Mouse (Mus musculus): ENCODE results near the gene Pspc1. TPM values are rescaled to one million over a fixed set of nuclear protein-coding genes. Genes with fewer than 3 reads are reported as not detected.

The Pspc1 gene
- polyA plus RNA-seq (2014; fragmentation: Illumina TruSeq; extraction: RNeasy Lipid Tissue Mini Kit (QIAGEN cat#74804); ENCODE audit: low replicate concordance) = 27.3 TPM

DNA sequence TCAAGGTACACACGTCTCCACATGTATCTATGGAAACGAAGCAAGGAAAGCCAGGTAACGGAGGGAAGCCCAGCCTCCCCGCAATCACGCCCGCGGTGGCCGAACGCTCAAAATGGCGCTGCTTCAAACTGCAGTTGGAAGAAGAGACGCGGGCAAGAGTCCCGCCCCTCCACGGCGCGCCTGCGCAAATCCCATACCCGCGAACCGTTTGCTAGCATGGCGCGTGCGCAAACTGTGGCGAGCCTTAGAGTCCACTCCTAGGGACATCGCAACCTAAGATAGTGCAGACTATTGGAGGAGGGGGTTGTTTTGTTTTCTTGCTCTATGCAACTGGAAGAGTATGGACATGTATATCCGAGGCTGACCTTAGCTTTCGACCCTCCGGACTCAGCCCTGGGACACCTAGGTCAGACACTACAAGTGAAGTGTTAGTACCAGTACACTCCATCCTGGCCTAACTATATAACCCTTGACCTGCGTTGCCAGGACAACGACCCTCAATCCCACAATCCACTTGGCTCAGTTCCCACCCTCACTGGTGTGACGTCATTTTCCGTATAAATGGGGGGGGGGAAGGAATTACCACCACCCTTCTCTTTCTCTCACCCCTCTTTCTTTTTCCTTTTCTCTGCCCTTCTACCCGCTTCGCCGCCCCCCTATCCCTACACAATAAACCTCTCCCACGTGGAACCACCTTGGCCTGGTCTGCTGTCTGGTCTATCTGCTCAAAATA, at the start of gene Pspc1:
Pspc1 (minus strand) TSS at position 117 of the 733 bp plus-strand sequence.

DNA sequence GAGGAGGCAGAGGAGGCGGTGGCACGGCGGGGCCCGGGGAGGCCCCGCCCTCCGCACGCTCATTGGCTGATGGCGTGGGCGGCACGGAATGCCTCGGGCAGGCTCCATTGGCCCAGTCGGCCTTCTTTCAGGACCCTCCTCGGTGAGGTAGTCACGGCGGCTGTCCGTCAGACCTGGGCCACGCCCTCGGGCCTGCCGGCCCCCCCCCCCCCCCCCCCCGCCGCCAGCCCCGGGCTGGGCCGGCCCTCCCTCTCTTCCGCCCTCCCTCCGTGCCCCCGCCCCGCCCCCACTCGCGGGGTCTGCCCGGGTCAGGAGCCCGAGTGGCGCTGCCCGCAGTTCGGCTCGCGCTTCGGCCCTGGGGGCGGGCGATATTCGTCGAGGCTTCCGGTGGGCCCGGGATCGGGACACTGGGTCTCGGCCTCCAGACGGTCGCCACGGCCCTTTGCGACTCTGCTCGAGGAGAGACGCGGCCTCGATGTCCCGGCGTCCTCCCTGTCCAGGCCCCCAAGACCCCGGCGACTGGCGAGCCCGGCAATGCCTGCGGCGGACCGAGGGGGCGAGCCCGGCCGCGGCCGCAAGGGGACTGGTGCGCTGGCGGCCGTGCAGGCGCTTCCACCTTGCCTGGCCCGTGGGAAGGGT, 33.7 kb upstream of the Pspc1 start, which contains the start of gene Zmym5:
Zmym5 (minus strand) TSS at position 16 of the 639 bp plus-strand sequence.

Other genes starting within 250 kb of the Pspc1 start
- 37.2 TPM for gene Cenpj, start 202.9 kb downstream of the Pspc1 start, polyA plus RNA-seq (2014; fragmentation: Illumina TruSeq; extraction: RNeasy Lipid Tissue Mini Kit (QIAGEN cat#74804); ENCODE audit: low replicate concordance)
- 59.7 TPM for gene Parp4, start 202.7 kb downstream of the Pspc1 start, polyA plus RNA-seq (2014; fragmentation: Illumina TruSeq; extraction: RNeasy Lipid Tissue Mini Kit (QIAGEN cat#74804); ENCODE audit: low replicate concordance)
- gene Mphosph8, start 110.1 kb downstream of the Pspc1 start, polyA plus RNA-seq (2014; fragmentation: Illumina TruSeq; extraction: RNeasy Lipid Tissue Mini Kit (QIAGEN cat#74804); ENCODE audit: low replicate concordance) = 43.3 TPM
- 142 TPM for gene Zmym5, start 33.4 kb upstream of the Pspc1 start, polyA plus RNA-seq (2014; fragmentation: Illumina TruSeq; extraction: RNeasy Lipid Tissue Mini Kit (QIAGEN cat#74804); ENCODE audit: low replicate concordance)
- gene Zmym2, start 108.3 kb upstream of the Pspc1 start, polyA plus RNA-seq (2014; fragmentation: Illumina TruSeq; extraction: RNeasy Lipid Tissue Mini Kit (QIAGEN cat#74804); ENCODE audit: low replicate concordance) = 136 TPM